Mouse (Mus musculus): ENCODE results near the gene Strada. TPM values are rescaled to one million over a fixed set of nuclear protein-coding genes. Genes with fewer than 3 reads are reported as not detected.
"Not testable (repeated sequence)": the region's sequence is repeated elsewhere in the genome, so short reads cannot be mapped to it uniquely, and the experiment has no call there.

The Strada gene
- polyA plus RNA-seq (2015; fragmentation: Nextera tagmentation; extraction: Ambion mirVana), result 13.0 and 13.5 TPM in 2 replicates

- Histone ChIP-seq H3K4me1 (ENCODE audit: control insufficient read depth, insufficient read depth, low read length) (no peaks in the 10 kb centered on the region), H3K9me3 (ENCODE audit: control insufficient read depth, low read length) (no peaks in the 10 kb centered on the region), H3K4me2 (ENCODE audit: low read depth, low read length) (no peak within 1 kb of the TSS), H3K36me3 (ENCODE audit: control insufficient read depth, insufficient read depth, low read length) (peaks cover 13% of the 10 kb centered on the region), H3K27me3 (replicated peaks; ENCODE audit: control insufficient read depth, insufficient read depth, low read length) (no peaks in the 10 kb centered on the region), H3K27ac (ENCODE audit: low read length) (no peak within 1 kb of the TSS), H3K4me3 (ENCODE audit: low read length) (no peak within 1 kb of the TSS), H3K9ac (ENCODE audit: low read depth, low read length) (no peak within 1 kb of the TSS)
- 84% methylated on average over 5 of the region's 5 CpGs for WGBS
- ATAC-seq, result no peak
Observed at GRCm38 (mm10) chr11:106202123-106202465, at the start of gene Strada. Gene Strada, minus strand, starts transcription at chr11:106202168.

DNA sequence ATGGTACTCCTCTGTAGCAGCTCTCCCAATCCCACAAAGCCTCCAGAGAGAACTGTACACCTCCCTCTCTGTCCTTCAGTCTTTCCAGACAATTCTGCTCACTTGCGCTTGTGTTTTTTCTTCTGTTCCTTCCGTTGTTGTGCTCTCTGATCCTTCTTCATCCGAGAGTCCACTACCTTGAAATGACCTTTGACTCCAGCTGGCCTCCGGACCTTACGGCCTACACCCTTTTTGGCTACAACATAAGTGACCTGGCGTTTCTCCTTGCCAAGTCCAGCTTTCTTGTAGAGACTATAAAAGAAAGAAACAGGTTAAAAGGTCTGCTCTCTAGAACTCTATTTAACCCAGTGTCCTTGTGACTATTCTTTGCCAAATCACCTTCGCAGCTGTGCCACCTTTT is 47.4 kb upstream of the Strada start:
- Histone ChIP-seq H3K4me2 (ENCODE audit: low read depth, low read length) (no peak overlapping the region), H3K9ac (ENCODE audit: low read depth, low read length) (no peak overlapping the region), H3K4me3 (ENCODE audit: low read length) (no peak overlapping the region), H3K4me1 (ENCODE audit: control insufficient read depth, insufficient read depth, low read length) (no peaks in the 10 kb centered on the region; the same call in 1 of the 2 replicates), H3K27ac (ENCODE audit: low read length) (no peak overlapping the region), H3K36me3 (ENCODE audit: control insufficient read depth, insufficient read depth, low read length) (peaks cover 36% of the 10 kb centered on the region), H3K27me3 (replicated peaks; ENCODE audit: control insufficient read depth, insufficient read depth, low read length) (no peaks in the 10 kb centered on the region), H3K9me3 (ENCODE audit: control insufficient read depth, low read length) (peaks cover 5% of the 10 kb centered on the region; the same call in 1 of the 2 replicates)
- ATAC-seq, result no peak
- WGBS, result 79% methylated on average over 7 of the region's 7 CpGs

- 94% methylated on average over 1 of the region's 1 CpGs for WGBS
- H3K9me3 ChIP-seq (ENCODE audit: control insufficient read depth, low read length), result peaks cover 5% of the 10 kb centered on the region; the same call in 1 of the 2 replicates
- peaks cover 40% of the 10 kb centered on the region for H3K36me3 ChIP-seq (ENCODE audit: control insufficient read depth, insufficient read depth, low read length)
- no peaks in the 10 kb centered on the region for H3K4me1 ChIP-seq (ENCODE audit: control insufficient read depth, insufficient read depth, low read length)
- no peak for ATAC-seq
- no peak overlapping the region for H3K4me2 ChIP-seq (ENCODE audit: low read depth, low read length)
- H3K4me3 ChIP-seq (ENCODE audit: low read length), result no peak overlapping the region
- H3K27me3 ChIP-seq (replicated peaks; ENCODE audit: control insufficient read depth, insufficient read depth, low read length), result no peaks in the 10 kb centered on the region
- H3K27ac ChIP-seq (ENCODE audit: low read length), result no peak overlapping the region
- H3K9ac ChIP-seq (ENCODE audit: low read depth, low read length), result no peak overlapping the region
Observed at GRCm38 (mm10) chr11:106246834-106247233, 44.9 kb upstream of the Strada start.

DNA sequence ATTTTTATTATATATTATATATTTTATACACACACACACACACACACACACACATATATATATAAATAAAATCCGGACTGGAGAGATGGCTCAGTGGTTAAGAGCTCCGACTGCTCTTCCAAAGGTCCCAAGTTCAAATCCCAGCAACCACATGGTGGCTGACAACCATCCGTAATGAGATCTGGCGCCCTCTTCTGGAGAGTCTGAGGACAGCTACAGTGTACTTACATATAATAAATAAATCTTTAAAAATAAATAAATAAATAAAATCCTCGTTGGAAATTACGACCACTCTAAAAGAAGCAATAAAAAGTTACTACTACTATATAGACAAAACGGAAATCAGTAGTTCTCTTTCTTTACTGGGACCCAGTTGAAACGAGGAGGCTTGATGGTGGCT is 32.0 kb upstream of the Strada start:
- not testable (repeated sequence) for H3K9me3 ChIP-seq (ENCODE audit: control insufficient read depth, low read length); H3K36me3 ChIP-seq (ENCODE audit: control insufficient read depth, insufficient read depth, low read length); H3K9ac ChIP-seq (ENCODE audit: low read depth, low read length); H3K4me1 ChIP-seq (ENCODE audit: control insufficient read depth, insufficient read depth, low read length); H3K27ac ChIP-seq (ENCODE audit: low read length); ATAC-seq; H3K4me3 ChIP-seq (ENCODE audit: low read length); H3K27me3 ChIP-seq (replicated peaks; ENCODE audit: control insufficient read depth, insufficient read depth, low read length); H3K4me2 ChIP-seq (ENCODE audit: low read depth, low read length)
- WGBS, result 78% methylated on average over 8 of the region's 8 CpGs

GRCm38 (mm10) chr11:106220603-106221002 is 18.6 kb upstream of the Strada start:
- Histone ChIP-seq H3K4me2 (ENCODE audit: low read depth, low read length) (no peak overlapping the region), H3K9me3 (ENCODE audit: control insufficient read depth, low read length) (no peaks in the 10 kb centered on the region), H3K27me3 (replicated peaks; ENCODE audit: control insufficient read depth, insufficient read depth, low read length) (no peaks in the 10 kb centered on the region), H3K36me3 (ENCODE audit: control insufficient read depth, insufficient read depth, low read length) (peaks cover 7% of the 10 kb centered on the region; the same call in 1 of the 2 replicates), H3K27ac (ENCODE audit: low read length) (no peak overlapping the region), H3K9ac (ENCODE audit: low read depth, low read length) (no peak overlapping the region), H3K4me1 (ENCODE audit: control insufficient read depth, insufficient read depth, low read length) (peaks cover 10% of the 10 kb centered on the region; the same call in 1 of the 2 replicates), H3K4me3 (ENCODE audit: low read length) (no peak overlapping the region)
- no peak for ATAC-seq
- 78% methylated on average over 3 of the region's 3 CpGs for WGBS

DNA sequence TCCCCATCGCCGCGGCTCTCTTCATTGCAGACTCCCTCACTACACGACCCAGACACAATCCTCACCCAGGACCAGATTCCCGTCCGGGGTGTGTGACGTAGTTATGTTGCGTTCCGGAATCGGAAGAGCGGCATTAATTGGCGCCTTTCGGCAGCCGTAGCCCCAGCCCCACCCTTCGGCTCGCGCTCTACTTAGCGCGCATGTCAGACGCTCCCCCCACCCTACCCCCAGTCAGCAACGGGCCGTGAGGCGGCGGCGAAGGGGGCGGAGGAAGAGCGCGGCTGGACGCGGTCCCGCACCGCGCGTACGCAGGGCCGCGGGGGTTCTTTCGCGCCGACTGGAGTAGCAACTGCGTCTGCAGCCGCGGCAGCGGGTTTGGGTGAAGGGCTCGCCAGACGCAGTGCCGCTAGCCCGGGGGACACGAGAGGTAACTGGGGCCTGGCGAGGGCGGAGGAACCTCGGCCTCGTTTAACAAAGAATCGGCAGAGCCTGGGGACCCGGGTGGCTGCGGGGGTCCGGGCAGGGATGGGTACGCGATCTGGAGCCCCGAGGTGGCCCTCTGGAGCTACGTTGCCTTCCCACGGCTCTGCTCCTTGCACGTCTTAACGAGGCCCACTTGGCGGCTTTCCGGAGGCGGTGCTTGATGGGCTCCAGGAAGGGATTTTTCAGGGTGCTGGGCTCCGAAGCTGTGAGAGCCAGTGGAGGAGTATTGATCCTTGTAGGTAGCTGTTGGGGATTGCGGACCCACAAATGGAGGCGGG is 14.9 kb upstream of the Strada start, which contains the start of gene Ddx42:
TSS of gene Ddx42 (plus strand) at position 197 of the 761 bp plus-strand sequence.
- H3K4me3 ChIP-seq (ENCODE audit: low read length), result peak within 1 kb of the TSS; percentile 99
- H3K9ac ChIP-seq (ENCODE audit: low read depth, low read length), result peak within 1 kb of the TSS; percentile 99
- no peaks in the 10 kb centered on the region for H3K27me3 ChIP-seq (replicated peaks; ENCODE audit: control insufficient read depth, insufficient read depth, low read length)
- H3K9me3 ChIP-seq (ENCODE audit: control insufficient read depth, low read length), result no peaks in the 10 kb centered on the region
- H3K36me3 ChIP-seq (ENCODE audit: control insufficient read depth, insufficient read depth, low read length), result no peaks in the 10 kb centered on the region
- H3K27ac ChIP-seq (ENCODE audit: low read length), result peak within 1 kb of the TSS; percentile 98
- peaks cover 18% of the 10 kb centered on the region for H3K4me1 ChIP-seq (ENCODE audit: control insufficient read depth, insufficient read depth, low read length)
- WGBS, result under 1% methylated on average over 70 of the region's 70 CpGs
- peak within 1 kb of the TSS; percentile 58 for H3K4me2 ChIP-seq (ENCODE audit: low read depth, low read length)
- peak; percentile 94 for ATAC-seq

- H3K9ac ChIP-seq (ENCODE audit: low read depth, low read length), result peak within 1 kb of the TSS; percentile 99
- no peaks in the 10 kb centered on the region for H3K9me3 ChIP-seq (ENCODE audit: control insufficient read depth, low read length)
- H3K36me3 ChIP-seq (ENCODE audit: control insufficient read depth, insufficient read depth, low read length), result no peaks in the 10 kb centered on the region
- H3K4me1 ChIP-seq (ENCODE audit: control insufficient read depth, insufficient read depth, low read length), result peaks cover 18% of the 10 kb centered on the region
- no peaks in the 10 kb centered on the region for H3K27me3 ChIP-seq (replicated peaks; ENCODE audit: control insufficient read depth, insufficient read depth, low read length)
- H3K4me3 ChIP-seq (ENCODE audit: low read length), result peak within 1 kb of the TSS; percentile 99
- under 1% methylated on average over 46 of the region's 46 CpGs for WGBS
- H3K27ac ChIP-seq (ENCODE audit: low read length), result peak within 1 kb of the TSS; percentile 98
- peak within 1 kb of the TSS; percentile 58 for H3K4me2 ChIP-seq (ENCODE audit: low read depth, low read length)
- peak; percentile 98 for ATAC-seq
Observed at GRCm38 (mm10) chr11:106215927-106216729, 14.2 kb upstream of the Strada start, which contains the start of gene Ccdc47. Gene Ccdc47, minus strand, starts transcription at chr11:106216344.

GRCm38 (mm10) chr11:106215450-106215859 is 13.5 kb upstream of the Strada start:
- Histone ChIP-seq H3K36me3 (ENCODE audit: control insufficient read depth, insufficient read depth, low read length) (no peaks in the 10 kb centered on the region; the same call in 1 of the 2 replicates), H3K9ac (ENCODE audit: low read depth, low read length) (peak overlapping the region; percentile 90), H3K9me3 (ENCODE audit: control insufficient read depth, low read length) (no peaks in the 10 kb centered on the region), H3K27me3 (replicated peaks; ENCODE audit: control insufficient read depth, insufficient read depth, low read length) (no peaks in the 10 kb centered on the region), H3K27ac (ENCODE audit: low read length) (peak overlapping the region; percentile 89), H3K4me3 (ENCODE audit: low read length) (peak overlapping the region; percentile 99), H3K4me1 (ENCODE audit: control insufficient read depth, insufficient read depth, low read length) (peaks cover 15% of the 10 kb centered on the region), H3K4me2 (ENCODE audit: low read depth, low read length) (peak overlapping the region; percentile 52)
- ATAC-seq, result no peak
- 19% methylated on average over 7 of the region's 7 CpGs for WGBS

DNA sequence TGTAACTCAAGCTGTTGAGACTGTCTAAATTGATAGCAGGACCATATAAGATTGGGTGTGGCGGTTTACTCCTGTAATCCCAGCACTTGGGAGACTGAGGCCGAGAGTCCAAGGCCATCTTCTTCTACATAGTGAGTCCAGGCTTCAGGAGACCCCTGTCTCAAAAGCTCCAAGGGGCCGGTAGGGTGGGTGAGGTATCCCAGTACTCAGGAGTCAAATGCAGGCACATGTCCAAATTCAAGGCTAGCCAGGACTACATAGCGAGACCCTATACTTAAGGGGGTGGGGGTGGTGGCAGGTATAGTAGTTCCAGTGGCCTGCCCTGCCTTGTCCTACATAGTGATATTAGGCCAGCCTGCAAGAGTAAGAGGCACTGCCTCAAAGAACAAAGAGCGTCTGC is 12.9 kb upstream of the Strada start:
- H3K27ac ChIP-seq (ENCODE audit: low read length), result no peak overlapping the region
- no peaks in the 10 kb centered on the region for H3K27me3 ChIP-seq (replicated peaks; ENCODE audit: control insufficient read depth, insufficient read depth, low read length)
- peaks cover 15% of the 10 kb centered on the region for H3K4me1 ChIP-seq (ENCODE audit: control insufficient read depth, insufficient read depth, low read length)
- no peaks in the 10 kb centered on the region; the same call in 1 of the 2 replicates for H3K36me3 ChIP-seq (ENCODE audit: control insufficient read depth, insufficient read depth, low read length)
- ATAC-seq, result no peak
- peak overlapping the region; percentile 99 for H3K4me3 ChIP-seq (ENCODE audit: low read length)
- peak overlapping the region; percentile 90 for H3K9ac ChIP-seq (ENCODE audit: low read depth, low read length)
- 82% methylated on average over 5 of the region's 5 CpGs for WGBS
- H3K4me2 ChIP-seq (ENCODE audit: low read depth, low read length), result peak overlapping the region; percentile 52
- no peaks in the 10 kb centered on the region for H3K9me3 ChIP-seq (ENCODE audit: control insufficient read depth, low read length)

All from intestine, embryonic 16.5 days (tissue).